Mouse (Mus musculus): ENCODE data around the gene Tmem186.

- TF ChIP-seq CTCF (IDR thresholded peaks at IDR 0.05; ENCODE audit: low read depth) = no peak
- no peak for TF ChIP-seq EP300 (optimal IDR thresholded peaks at IDR 0.05)
Observed at GRCm38 (mm10) chr16:8666452-8666851, 28.9 kb upstream of the Tmem186 start.
